Mouse (Mus musculus): ENCODE measurements around the gene Icam4. TPM values are rescaled to one million over a fixed set of nuclear protein-coding genes. Genes with fewer than 3 reads are reported as not detected.
A peak's percentile ranks its signal among the peaks of the same experiment; 100 is the strongest.
"Not testable (repeated sequence)": the region's sequence is repeated elsewhere in the genome, so short reads cannot be mapped to it uniquely, and the experiment has no call there.

The Icam4 gene
- polyA plus RNA-seq, 1 experiment from 2014 or later = 5.4 TPM

DNA sequence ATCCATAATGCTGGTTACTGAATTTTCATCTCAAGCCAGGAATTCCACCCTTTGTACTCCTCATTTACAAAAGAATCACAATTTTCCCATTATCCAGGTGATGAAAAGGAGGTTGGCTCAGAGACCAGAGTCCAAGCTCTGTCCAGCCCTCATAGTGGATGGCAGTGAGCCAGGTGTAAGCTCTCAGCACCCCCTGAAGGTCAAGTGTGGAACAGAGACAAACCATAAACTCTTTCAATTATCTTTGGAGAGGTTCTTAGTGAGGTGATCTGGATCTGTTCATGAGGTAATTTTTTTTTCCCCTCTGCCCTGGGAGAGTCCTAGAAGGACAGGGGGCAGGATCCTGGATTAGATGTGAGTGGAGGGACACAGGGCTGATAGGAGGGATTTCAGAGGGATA lies 28.4 kb upstream of the Icam4 start:
- Histone ChIP-seq H3K9me3 (replicated peaks) (no peaks in the 10 kb centered on the region), H3K4me3 (no peak overlapping the region), H3K27ac (no peak overlapping the region), H3K36me3 (peaks cover 16% of the 10 kb centered on the region), H3K4me1 (peaks cover 8% of the 10 kb centered on the region), H3K27me3 (ENCODE audit: low read depth, poor library complexity, severe bottlenecking) (no peaks in the 10 kb centered on the region)
- DNase-seq (ENCODE audit: low spot score) = no peak

DNA sequence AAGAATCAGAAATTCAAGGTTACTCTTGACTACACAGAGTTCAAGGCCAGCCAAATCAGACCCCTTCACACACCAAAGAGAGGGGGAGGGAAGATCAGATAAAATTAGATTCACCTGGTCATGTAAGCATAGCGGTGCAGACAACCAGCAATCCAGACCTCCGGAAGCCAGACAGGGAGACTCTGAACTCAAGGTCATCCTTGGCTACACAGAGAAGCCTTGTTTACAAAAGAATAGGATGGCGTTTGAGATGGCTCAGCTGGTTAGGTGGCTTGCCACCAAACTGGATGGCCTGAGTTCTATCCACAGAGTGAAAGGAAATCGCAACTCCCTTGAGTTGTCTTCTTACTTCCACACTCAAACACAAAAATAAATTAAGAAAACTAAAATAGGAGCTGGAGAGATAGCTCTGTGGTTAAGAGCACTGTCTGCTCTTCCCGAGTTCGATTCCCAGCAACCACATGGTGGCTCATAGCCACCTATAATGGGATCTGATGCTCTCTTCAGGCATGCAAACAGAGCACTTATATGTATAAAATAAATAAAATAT lies 27.4 kb upstream of the Icam4 start:
- Histone ChIP-seq H3K36me3 (peaks cover 25% of the 10 kb centered on the region), H3K27ac (no peak overlapping the region), H3K4me3 (no peak overlapping the region), H3K4me1 (peaks cover 8% of the 10 kb centered on the region), H3K9me3 (replicated peaks) (no peaks in the 10 kb centered on the region), H3K27me3 (ENCODE audit: low read depth, poor library complexity, severe bottlenecking) (no peaks in the 10 kb centered on the region)
- WGBS = 76% methylated on average over 6 of the region's 6 CpGs
- DNase-seq (ENCODE audit: low spot score) = no peak

DNA sequence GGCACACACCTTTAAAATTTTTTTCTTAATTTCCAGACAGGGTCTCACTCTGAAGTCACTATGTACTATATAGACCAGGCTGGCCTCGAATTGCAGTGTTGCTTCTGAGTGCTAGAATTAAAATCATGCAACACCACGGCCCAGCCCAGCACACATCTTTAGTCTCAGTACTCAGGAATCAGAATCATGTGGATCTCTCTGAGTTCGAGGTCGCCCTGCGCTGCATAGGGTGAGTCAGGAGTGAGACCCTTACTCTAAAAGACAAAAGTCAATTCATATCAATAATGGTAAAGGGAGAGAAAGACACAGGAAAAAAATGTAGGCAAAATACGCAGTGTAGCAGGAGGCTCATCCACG lies 26.9 kb upstream of the Icam4 start:
- no peak for DNase-seq (ENCODE audit: low spot score)
- Histone ChIP-seq H3K9me3 (replicated peaks) (no peaks in the 10 kb centered on the region), H3K4me1 (peaks cover 8% of the 10 kb centered on the region), H3K36me3 (peaks cover 30% of the 10 kb centered on the region), H3K27ac (peak overlapping the region; percentile 89), H3K4me3 (peak overlapping the region; percentile 87), H3K27me3 (ENCODE audit: low read depth, poor library complexity, severe bottlenecking) (no peaks in the 10 kb centered on the region)
- WGBS = 15% methylated on average over 7 of the region's 7 CpGs

DNA sequence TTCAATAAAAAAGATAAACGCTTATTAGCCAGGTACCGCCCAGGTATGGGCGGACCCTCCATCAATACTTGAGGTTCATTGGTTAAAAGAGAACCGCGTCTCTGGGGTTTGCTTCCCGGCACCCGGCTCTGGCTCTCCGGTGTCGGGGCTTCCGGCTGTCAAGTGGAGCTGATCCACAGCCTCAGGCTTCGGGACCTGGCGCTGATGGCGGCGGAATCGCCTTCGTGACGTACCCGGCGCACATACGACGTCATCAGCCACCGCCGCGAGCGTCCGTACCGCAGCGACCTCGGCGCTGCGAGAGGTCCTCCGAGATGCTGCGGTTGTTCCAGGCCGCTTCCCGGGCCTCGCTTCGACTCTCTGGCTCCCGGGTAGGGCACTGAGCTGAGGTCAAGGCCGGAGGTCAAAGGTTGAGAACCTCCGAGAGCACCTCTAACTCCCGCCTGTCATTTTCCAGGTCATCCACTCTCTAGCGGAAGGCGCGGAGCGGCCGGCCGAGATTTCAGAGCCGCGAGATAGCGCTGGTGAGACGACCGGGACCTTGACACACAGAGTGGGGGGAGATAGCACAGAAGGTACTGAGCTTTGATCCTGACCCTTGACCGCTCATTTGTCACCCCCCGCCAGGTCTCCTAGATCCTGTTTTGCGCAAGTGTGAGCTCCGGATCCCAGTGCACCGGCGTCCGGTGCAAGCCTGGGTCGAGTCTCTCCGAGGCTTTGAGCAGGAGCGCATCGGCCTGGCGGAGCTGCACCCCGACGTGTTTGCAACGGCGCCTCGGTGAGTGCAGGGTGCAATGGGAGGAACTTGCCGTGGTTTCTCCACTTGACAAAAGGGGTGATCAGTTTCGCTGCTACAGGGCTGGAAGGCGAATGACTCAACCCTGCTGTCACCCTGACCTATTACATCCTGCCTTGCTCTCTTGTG lies 26.3 kb upstream of the Icam4 start, which contains the start of gene Mrpl4:
Gene Mrpl4 (plus strand): TSS at position 112 of the 925 bp plus-strand sequence.
- WGBS = under 1% methylated on average over 72 of the region's 72 CpGs

DNA sequence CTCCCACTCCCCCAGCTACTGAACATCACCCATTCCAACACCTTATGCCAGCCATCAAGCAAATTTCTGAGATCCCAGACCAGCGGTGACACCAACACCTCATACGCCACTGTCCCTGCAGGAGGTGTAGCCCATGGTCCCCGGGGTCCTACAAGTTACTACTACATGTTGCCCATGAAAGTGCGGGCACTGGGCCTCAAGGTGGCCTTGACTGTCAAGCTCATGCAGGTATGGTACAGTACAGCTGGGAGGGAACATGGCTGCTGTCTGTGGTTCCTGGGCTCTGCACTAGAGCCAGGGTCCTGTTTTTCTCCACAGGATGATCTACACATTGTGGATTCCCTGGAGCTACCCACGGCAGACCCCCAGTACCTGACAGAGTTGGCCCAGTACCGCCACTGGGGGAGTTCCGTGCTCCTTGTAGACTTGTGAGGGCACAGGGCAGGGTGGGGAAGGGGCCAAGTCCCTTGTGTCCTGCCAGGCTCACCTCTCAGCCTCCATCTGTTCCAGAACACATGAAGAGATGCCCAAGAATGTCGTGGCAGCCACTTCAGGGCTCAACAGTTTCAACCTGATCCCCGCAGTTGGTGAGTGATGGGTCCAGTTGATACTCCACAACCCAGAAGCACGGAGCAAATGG lies 21.7 kb upstream of the Icam4 start:
- no peaks in the 10 kb centered on the region for H3K9me3 ChIP-seq (replicated peaks)
- H3K4me3 ChIP-seq = no peak overlapping the region
- H3K4me1 ChIP-seq = peaks cover 11% of the 10 kb centered on the region
- H3K27ac ChIP-seq = no peak overlapping the region
- WGBS = 92% methylated on average over 10 of the region's 10 CpGs
- no peak for DNase-seq (ENCODE audit: low spot score)
- 0 out of 2 replicates have a peak, but pooled peaks cover 7% of the 10 kb centered on the region for H3K27me3 ChIP-seq (ENCODE audit: low read depth, poor library complexity, severe bottlenecking)
- peaks cover 53% of the 10 kb centered on the region for H3K36me3 ChIP-seq

More for the DNA sequence above, 26.3 kb upstream of the Icam4 start, which contains the start of gene Mrpl4:
- H3K27ac ChIP-seq = peak within 1 kb of the TSS; percentile 89
- peaks cover 8% of the 10 kb centered on the region for H3K4me1 ChIP-seq
- H3K27me3 ChIP-seq (ENCODE audit: low read depth, poor library complexity, severe bottlenecking) = no peaks in the 10 kb centered on the region
- H3K9me3 ChIP-seq (replicated peaks) = no peaks in the 10 kb centered on the region
- H3K36me3 ChIP-seq = peaks cover 36% of the 10 kb centered on the region
- peak; percentile 96 for DNase-seq (ENCODE audit: low spot score)
- H3K4me3 ChIP-seq = peak within 1 kb of the TSS; percentile 87

DNA sequence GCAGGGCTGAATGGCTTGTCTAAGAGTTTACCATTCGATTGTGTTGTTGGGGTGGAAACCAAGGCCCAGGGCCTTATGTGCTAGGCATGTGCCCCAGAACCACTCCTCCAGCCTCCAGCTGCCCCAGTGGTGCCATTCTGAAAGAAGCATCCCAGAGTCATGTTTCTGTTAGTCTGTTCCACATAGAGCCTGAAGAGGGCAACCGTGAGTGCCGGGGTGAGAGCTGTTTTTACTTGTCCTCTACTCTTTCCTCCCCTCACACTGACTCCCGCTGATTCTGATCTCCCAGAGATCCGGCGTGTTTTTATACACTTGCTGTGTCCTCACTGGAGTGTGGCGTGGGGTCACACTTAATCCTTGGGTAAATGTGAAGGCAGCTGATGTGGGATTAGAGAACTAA lies 21.2 kb upstream of the Icam4 start:
- DNase-seq (ENCODE audit: low spot score) = no peak
- Histone ChIP-seq H3K9me3 (replicated peaks) (no peaks in the 10 kb centered on the region), H3K4me1 (peaks cover 11% of the 10 kb centered on the region), H3K36me3 (peaks cover 53% of the 10 kb centered on the region), H3K27me3 (ENCODE audit: low read depth, poor library complexity, severe bottlenecking) (0 out of 2 replicates have a peak, but pooled peaks cover 12% of the 10 kb centered on the region), H3K4me3 (no peak overlapping the region), H3K27ac (no peak overlapping the region)
- 82% methylated on average over 7 of the region's 7 CpGs for WGBS

DNA sequence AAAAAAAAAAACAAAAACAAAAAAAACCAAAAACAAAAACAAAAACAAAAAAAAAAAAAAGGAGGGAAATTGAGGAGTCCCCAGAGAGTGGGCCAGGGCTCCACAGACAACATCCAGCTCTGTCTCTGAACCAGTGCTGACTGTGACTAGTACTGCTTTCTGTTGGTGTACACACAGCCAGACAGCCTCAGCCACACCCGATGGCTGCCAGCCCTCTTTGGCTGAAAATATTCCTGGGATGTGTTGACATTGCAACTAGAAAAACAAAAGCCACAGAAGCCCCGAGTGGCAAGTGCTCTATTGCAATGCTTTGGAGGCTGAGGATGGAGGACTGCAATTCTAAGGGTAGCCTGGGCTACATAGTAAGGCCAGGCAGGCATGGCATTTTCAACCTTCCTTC lies 18.8 kb upstream of the Icam4 start:
- Histone ChIP-seq H3K4me3 (no peak overlapping the region), H3K9me3 (replicated peaks) (no peaks in the 10 kb centered on the region), H3K27ac (no peak overlapping the region), H3K4me1 (peaks cover 12% of the 10 kb centered on the region), H3K27me3 (ENCODE audit: low read depth, poor library complexity, severe bottlenecking) (peaks cover 34% of the 10 kb centered on the region), H3K36me3 (peaks cover 41% of the 10 kb centered on the region)
- DNase-seq (ENCODE audit: low spot score) = no peak
- 83% methylated on average over 2 of the region's 2 CpGs for WGBS

DNA sequence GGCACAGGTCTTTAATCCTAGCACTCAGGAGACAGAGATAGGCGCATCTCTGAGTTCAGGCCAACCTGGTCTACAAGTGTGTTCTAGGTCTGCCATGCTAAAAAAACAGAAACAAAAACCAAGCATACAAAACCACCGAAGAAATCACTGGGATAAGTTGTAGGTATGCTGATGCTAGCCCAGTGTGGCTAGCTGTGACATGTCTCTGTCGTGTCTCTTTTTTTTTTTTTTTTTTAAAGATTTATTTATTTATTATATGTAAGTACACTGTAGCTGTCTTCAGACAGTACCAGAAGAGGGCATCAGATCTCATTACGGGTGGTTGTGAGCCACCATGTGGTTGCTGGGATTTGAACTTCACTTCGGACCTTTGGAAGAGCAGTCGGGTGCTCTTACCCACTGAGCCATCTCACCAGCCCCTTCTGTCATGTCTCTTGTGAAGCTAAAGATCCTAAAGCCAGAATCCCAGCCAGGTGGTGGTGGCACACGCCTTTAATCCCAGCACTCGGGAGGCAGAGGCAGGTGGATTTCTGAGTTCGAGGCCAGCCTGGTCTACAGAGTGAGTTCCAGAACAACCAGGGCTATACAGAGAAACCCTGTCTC lies 18.1 kb upstream of the Icam4 start:
- H3K27ac ChIP-seq; H3K4me3 ChIP-seq; H3K9me3 ChIP-seq (replicated peaks); DNase-seq (ENCODE audit: low spot score): not testable (repeated sequence)
- peaks cover 34% of the 10 kb centered on the region for H3K36me3 ChIP-seq
- peaks cover 41% of the 10 kb centered on the region for H3K27me3 ChIP-seq (ENCODE audit: low read depth, poor library complexity, severe bottlenecking)
- 73% methylated on average over 9 of the region's 9 CpGs for WGBS
- H3K4me1 ChIP-seq = peaks cover 19% of the 10 kb centered on the region

DNA sequence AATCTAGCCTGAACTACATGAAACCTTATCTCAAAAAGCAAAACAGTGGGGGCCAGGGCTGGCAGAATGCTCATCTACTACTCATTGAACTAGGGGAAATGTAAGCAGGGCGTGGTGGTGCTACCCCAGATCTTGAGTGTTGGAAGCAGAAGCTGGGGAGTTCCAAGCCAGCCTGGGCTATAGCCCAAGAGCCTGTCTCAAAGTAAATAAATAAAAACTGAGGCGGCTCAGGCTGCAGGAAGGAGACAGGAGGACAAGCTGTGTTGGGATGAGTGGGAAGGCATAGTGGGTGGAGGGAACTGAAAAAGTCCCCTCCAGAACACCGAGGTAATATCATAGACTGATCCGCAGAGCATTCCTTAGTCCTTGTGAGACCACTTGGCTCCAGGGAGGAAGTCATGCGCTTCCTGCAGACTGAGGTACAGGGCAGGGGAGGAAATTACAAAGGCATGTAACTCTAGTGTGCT lies 17.3 kb upstream of the Icam4 start:
- Histone ChIP-seq H3K4me1 (peaks cover 19% of the 10 kb centered on the region), H3K27me3 (ENCODE audit: low read depth, poor library complexity, severe bottlenecking) (peaks cover 49% of the 10 kb centered on the region), H3K27ac (no peak overlapping the region), H3K36me3 (peaks cover 27% of the 10 kb centered on the region), H3K9me3 (replicated peaks) (no peaks in the 10 kb centered on the region), H3K4me3 (no peak overlapping the region)
- no peak for DNase-seq (ENCODE audit: low spot score)
- WGBS = 75% methylated on average over 5 of the region's 5 CpGs

DNA sequence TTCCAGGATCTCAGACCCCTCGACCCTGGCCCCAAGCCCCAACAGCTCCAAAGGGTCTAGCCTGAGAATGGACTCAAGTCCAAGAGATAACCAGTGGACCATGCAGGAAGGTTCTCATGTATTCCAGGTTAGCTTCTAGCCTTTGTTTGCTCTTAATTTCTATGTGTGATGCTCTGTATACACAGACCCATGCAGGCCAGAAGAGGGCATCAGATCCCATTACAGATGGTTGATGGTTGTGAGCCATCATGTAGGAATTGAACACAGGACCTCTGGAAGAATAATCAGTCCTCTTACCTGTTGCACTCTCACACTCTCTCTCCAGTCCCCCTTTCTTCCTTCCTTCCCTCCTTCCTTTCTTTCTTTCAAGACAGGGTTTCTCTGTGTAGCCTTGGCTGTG lies 16.8 kb upstream of the Icam4 start:
- H3K9me3 ChIP-seq (replicated peaks) = no peaks in the 10 kb centered on the region
- peaks cover 22% of the 10 kb centered on the region for H3K4me1 ChIP-seq
- WGBS = 44% methylated on average over 1 of the region's 1 CpGs
- peaks cover 54% of the 10 kb centered on the region for H3K27me3 ChIP-seq (ENCODE audit: low read depth, poor library complexity, severe bottlenecking)
- no peak overlapping the region for H3K27ac ChIP-seq
- DNase-seq (ENCODE audit: low spot score) = no peak
- peaks cover 22% of the 10 kb centered on the region for H3K36me3 ChIP-seq
- no peak overlapping the region for H3K4me3 ChIP-seq

DNA sequence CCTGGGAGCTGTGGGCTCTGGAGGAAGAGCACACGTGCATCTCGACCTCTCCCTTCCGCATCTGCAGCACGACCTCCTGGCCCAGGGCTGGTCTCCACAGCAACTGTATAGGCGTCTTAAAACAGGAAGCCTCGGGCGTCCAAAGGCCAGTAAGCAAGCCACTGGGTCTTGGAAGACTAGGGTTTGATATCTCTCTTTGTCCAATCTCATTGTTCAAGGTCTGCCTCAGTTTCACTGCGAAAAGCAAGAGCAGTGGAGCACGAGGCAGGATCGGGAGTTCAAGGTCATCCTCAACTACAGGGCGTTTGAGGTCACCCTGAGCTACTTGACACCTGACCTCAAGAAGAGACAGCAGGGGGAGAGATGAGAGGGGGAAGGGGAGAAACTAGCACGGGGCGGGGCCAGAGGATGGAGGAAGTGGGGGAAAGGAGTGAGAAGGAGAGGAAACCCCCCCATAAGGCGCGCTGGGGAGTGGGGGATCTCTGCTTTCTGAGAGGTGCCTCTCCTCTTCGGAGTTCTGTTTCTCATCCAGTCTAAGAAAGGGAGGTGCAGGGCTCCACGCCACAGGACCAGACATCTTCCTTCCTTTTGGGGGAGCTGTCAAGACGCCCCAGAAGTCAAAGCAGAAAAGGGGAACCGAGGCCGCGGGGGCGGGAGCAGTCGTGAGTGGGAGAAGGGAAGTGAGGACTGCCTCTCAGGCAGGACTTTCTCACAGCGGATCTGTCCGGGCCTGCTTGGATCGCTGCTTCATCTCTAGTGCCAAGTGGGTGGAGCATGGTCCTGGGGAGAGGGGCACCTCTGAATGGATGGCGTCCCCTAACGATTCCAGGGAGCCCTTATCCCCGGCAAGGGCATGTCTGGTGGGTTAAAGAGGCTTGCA lies 14.2 kb upstream of the Icam4 start:
- no peak for DNase-seq (ENCODE audit: low spot score)
- Histone ChIP-seq H3K36me3 (no peaks in the 10 kb centered on the region), H3K4me3 (peak overlapping the region; percentile 41), H3K27ac (peak overlapping the region; percentile 11; the same call in 1 of the 2 replicates), H3K9me3 (replicated peaks) (no peaks in the 10 kb centered on the region), H3K4me1 (peaks cover 23% of the 10 kb centered on the region), H3K27me3 (ENCODE audit: low read depth, poor library complexity, severe bottlenecking) (peaks cover 77% of the 10 kb centered on the region)
- 2% methylated on average over 29 of the region's 29 CpGs for WGBS
